Mouse (Mus musculus) neural tube, embryonic 13.5 days (tissue): ENCODE results near the gene Gm8126. TPM values are rescaled to one million over a fixed set of nuclear protein-coding genes. Genes with fewer than 3 reads are reported as not detected.
"Not testable (repeated sequence)": the region's sequence is repeated elsewhere in the genome, so short reads cannot be mapped to it uniquely, and the experiment has no call there.

Experiments
- ATAC-seq: fragments of 200-750 bp; cut with Nextera tagmentation; 2 replicates; pipeline ENCODE4 v1.8.0; 2017; ENCODE audit warnings: low read depth, mild to moderate bottlenecking, moderate TSS enrichment, moderate library complexity
- H3K27ac ChIP-seq: fragments of 300-500 bp; sonication (generic); replicated peaks from 2 replicates; pipeline ENCODE4 v1.5.1; 2015; ENCODE audit warnings: moderate library complexity, mild to moderate bottlenecking, inconsistent platforms
- H3K27me3 ChIP-seq: fragments of 300-500 bp; sonication (generic); 2 replicates; pipeline ENCODE4 v1.6.1; 2015; ENCODE audit warnings: mild to moderate bottlenecking, inconsistent platforms
- H3K36me3 ChIP-seq: fragments of 300-500 bp; sonication (generic); 2 replicates; pipeline ENCODE4 v1.6.1; 2015; ENCODE audit warnings: mild to moderate bottlenecking, inconsistent platforms
- H3K4me1 ChIP-seq: fragments of 300-500 bp; sonication (generic); replicated peaks from 2 replicates; pipeline ENCODE4 v1.6.1; 2015; ENCODE audit warnings: inconsistent platforms
- H3K4me2 ChIP-seq: fragments of 300-500 bp; sonication (generic); 2 replicates; pipeline ENCODE4 v1.6.1; 2015; ENCODE audit warnings: inconsistent platforms, mild to moderate bottlenecking, moderate library complexity
- H3K4me3 ChIP-seq: fragments of 300-500 bp; sonication (generic); 2 replicates; pipeline ENCODE4 v1.5.1; 2015; ENCODE audit warnings: mild to moderate bottlenecking, inconsistent platforms
- H3K9ac ChIP-seq: fragments of 300-500 bp; sonication (generic); 2 replicates; pipeline ENCODE4 v1.6.1; 2015; ENCODE audit warnings: moderate library complexity, mild to moderate bottlenecking, inconsistent platforms
- H3K9me3 ChIP-seq: fragments of 300-500 bp; sonication (generic); 2 replicates; pipeline ENCODE4 v1.6.1; 2016; ENCODE audit warnings: inconsistent platforms
- WGBS: fragments of 180-500 bp; shearing (Covaris S2); methylation state at CpG from one replicate; pipeline ENCODE4 v1.1.7; 2015; 5-methylcytosine and 5-hydroxymethylcytosine counted together
- polyA plus RNA-seq: library from polyadenylated mRNA; unstranded; fragments of >200 nt; fragmentation: Nextera tagmentation; extraction: Ambion mirVana; gene quantifications from 2 replicates; pipeline ENCODE4 v1.2.1, GENCODE M21; 2015

The Gm8126 gene
- polyA plus RNA-seq, 1 experiment from 2014 or later, result not detected

DNA sequence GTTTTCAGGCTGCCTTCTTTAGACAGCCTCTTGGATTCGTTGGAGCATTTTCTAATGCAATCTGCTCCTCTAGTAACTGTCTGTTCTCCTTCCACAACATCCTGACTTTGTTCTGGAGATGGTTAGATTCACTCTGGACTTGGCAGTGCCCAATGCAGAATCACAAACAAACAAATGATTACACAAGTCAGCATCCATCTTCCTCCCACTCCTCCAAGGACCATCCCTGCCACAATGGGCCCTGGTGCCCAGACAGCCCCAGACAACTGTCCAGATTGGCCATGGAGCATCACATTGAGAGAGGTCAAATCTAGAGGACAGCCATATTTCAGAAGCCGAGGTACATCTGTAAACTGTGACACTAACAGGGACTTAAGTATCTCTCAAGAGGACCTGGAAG lies 19.0 kb downstream of the Gm8126 start:
- 78% methylated on average over 2 of the region's 2 CpGs for WGBS
- H3K9me3 ChIP-seq, H3K27ac ChIP-seq, H3K36me3 ChIP-seq, H3K4me2 ChIP-seq, H3K27me3 ChIP-seq, H3K9ac ChIP-seq, H3K4me1 ChIP-seq, ATAC-seq, H3K4me3 ChIP-seq: not testable (repeated sequence)

DNA sequence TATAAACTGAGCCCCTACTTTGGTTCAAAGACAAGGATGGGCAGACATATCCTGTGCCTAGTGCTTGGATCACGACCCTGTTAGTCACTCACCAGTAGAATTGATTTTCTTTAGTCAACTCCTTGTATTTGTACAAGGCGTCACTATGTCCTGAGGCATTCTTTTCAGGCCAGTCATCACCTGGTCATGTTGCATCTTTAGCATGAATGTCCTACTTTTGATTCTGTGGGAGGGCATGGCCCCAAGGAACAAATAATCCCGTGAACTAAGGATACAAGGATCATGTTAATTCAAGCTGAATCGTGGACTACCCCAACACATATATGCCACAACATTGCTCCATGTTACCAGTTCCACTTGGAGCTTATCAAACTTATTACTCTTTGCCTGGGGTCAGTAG lies 19.7 kb downstream of the Gm8126 start:
- not testable (repeated sequence) for ATAC-seq, H3K27ac ChIP-seq, H3K4me3 ChIP-seq, H3K9me3 ChIP-seq, H3K36me3 ChIP-seq, H3K9ac ChIP-seq, H3K4me1 ChIP-seq, H3K27me3 ChIP-seq, H3K4me2 ChIP-seq
- 71% methylated on average over 4 of the region's 4 CpGs for WGBS

DNA sequence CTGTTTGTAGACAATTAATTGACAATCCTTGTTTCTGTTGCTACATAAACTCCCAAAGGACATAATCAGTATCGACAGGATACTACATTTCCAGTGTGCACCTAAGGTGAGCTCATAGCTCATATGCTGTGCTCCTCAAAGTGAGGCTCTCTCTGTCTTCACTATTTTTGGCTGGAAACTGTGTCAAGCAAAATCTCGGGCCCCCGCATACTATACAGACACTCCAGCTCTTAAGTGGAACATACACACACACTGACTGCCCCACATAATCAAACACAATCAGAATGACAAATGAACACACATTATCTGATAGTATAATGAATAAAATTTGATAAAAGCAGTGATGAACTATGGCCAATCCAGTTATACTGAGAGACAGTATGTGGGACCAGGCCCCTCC lies 20.2 kb downstream of the Gm8126 start:
- not testable (repeated sequence) for H3K9me3 ChIP-seq, H3K4me2 ChIP-seq, H3K36me3 ChIP-seq, H3K4me1 ChIP-seq, H3K27ac ChIP-seq, H3K4me3 ChIP-seq, H3K27me3 ChIP-seq, H3K9ac ChIP-seq, ATAC-seq
- 87% methylated on average over 3 of the region's 3 CpGs for WGBS

DNA sequence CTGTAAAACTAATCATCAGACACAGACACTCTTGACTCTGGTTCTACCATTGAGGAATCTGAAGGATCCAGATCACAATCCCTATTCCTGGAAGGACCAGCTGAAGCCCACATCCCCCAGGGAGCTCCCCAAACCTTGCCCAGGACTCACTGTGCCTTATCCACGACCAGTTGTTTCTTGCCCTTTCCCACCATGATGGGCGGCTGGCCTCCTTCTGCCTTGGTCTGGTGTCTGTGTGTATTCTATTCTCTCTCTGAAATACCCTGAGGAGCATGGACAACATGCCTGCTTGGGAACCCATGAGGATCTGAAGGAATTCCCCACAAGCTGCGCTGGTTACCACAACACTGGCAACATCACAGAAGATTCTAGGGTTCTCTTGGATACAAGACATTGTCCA lies 35.1 kb downstream of the Gm8126 start, which contains the start of gene Gm8127:
Gene Gm8127, minus strand, starts transcription at position 330 of the 400 bp plus-strand sequence.
- not testable (repeated sequence) for H3K27me3 ChIP-seq, H3K4me1 ChIP-seq, H3K4me2 ChIP-seq, H3K9ac ChIP-seq, H3K27ac ChIP-seq, ATAC-seq, H3K9me3 ChIP-seq, H3K4me3 ChIP-seq, H3K36me3 ChIP-seq
- WGBS, result 83% methylated on average over 3 of the region's 3 CpGs

Other genes with a start within 250 kb of the Gm8126 start
- not detected in 2 replicates for gene Gm10376, start 243.0 kb upstream of the Gm8126 start, polyA plus RNA-seq
- gene Gm8094, start 182.0 kb upstream of the Gm8126 start, polyA plus RNA-seq, result not detected in 2 replicates
- not detected in 2 replicates for gene Gm8104, start 158.0 kb upstream of the Gm8126 start, polyA plus RNA-seq
- not detected in 2 replicates for gene Gm7233, start 78.8 kb upstream of the Gm8126 start, polyA plus RNA-seq
- not detected in 2 replicates for gene Gm8122, start 23.3 kb upstream of the Gm8126 start, polyA plus RNA-seq
- 0.13 TPM in 1 of 2 replicates, not detected in the other for gene Gm9732, start 16.4 kb downstream of the Gm8126 start, polyA plus RNA-seq
- gene Gm8127, start 35.2 kb downstream of the Gm8126 start, polyA plus RNA-seq, result not detected in 2 replicates
- not detected in 2 replicates for gene 1700001F09Rik, start 89.2 kb downstream of the Gm8126 start, polyA plus RNA-seq
- gene Gm8138, start 157.7 kb downstream of the Gm8126 start, polyA plus RNA-seq, result not detected in 2 replicates